Mouse (Mus musculus) ES-Bruce4 (cell line): Measurements from ENCODE around the gene Ccr8.

Source experiments
- CTCF ChIP-seq: IDR thresholded peaks from one replicate; pipeline ENCODE4 v1.8.1; 2011; ENCODE audit warnings: low read depth, low read length
- EP300 ChIP-seq: IDR thresholded peaks from 2 replicates; pipeline ENCODE4 v1.6.1; 2011; ENCODE audit warnings: low read depth, low read length; ENCODE audit not compliant: insufficient read depth
- POLR2A ChIP-seq: IDR thresholded peaks from one replicate; pipeline ENCODE4 v1.8.1; 2011; ENCODE audit warnings: low read length; ENCODE audit not compliant: insufficient read depth

- TF ChIP-seq CTCF (no peak), POLR2A (no peak), EP300 (no peak)
Observed at GRCm38 (mm10) chr9:120118212-120118611, 26.3 kb downstream of the Ccr8 start.
